Comparison of ENCODE assay signal across 24 mouse cellular contexts in genomic region chr9:89219668-89220067, GRCm38 (mm10). TPM values are rescaled to one million over a fixed set of nuclear protein-coding genes. Genes with fewer than 3 reads are reported as not detected.
"Had no signal": no experiment of that assay in that cellular context is flagged by ENCODE, and none has a peak within 500 bp of the region (broad histone marks: within the 10 kb centered on the region; RNA-seq: fewer than 3 reads in every experiment).

No protein-coding gene starts in this region.

RNA-seq across cellular contexts. Expression of gene Gm29094, which starts 20.5 kb away (rescaled TPM):
- total RNA-seq: common myeloid progenitor, adult 5-6 weeks; forebrain, postnatal 0 days; gastrocnemius, adult 18-20 months; gastrocnemius, adult 2 months; gastrocnemius, adult 8-10 months; gastrocnemius, postnatal 10 days; gastrocnemius, postnatal 14 days; gastrocnemius, postnatal 25 days; gastrocnemius, postnatal 36 days had no signal
- polyA plus RNA-seq: cerebellum, adult 2 months; cortical plate, adult 2 months; embryonic facial prominence, embryonic 10.5 days; embryonic facial prominence, embryonic 13.5 days; embryonic facial prominence, embryonic 14.5 days; erythroblast, embryonic 14.5 days; forebrain, embryonic 10.5 days; forebrain, embryonic 13.5 days; forebrain, embryonic 14.5 days; forebrain, embryonic 16.5 days; frontal cortex, adult 2 months; gonadal fat pad, adult 2 months had no signal

RNA-seq across cellular contexts. Expression of gene Bcl2a1b, which starts 20.7 kb away (rescaled TPM):
- total RNA-seq: gastrocnemius, adult 18-20 months; gastrocnemius, adult 2 months; gastrocnemius, adult 8-10 months; gastrocnemius, postnatal 14 days; gastrocnemius, postnatal 25 days; gastrocnemius, postnatal 36 days; granulocyte monocyte progenitor cell, adult 5-6 weeks had no signal
- polyA plus RNA-seq: embryonic facial prominence, embryonic 11.5 days; forebrain, embryonic 12.5 days; forebrain, embryonic 13.5 days had no signal
